Mouse (Mus musculus) mouse trophoblast stem cell (cell line): ENCODE data around the gene Ssbp2.

Experiments used
- in situ Hi-C, 2 experiments: fragments of 300-500 bp; cut with MseI, MboI; formaldehyde crosslinking; loops; 2 replicates in 1 of 2; 3 replicates in 1 of 2; pipeline ENCODE4 v1.15.1; 2025

The Ssbp2 gene

GRCm38 (mm10) chr13:91724211-91724610 lies 264.1 kb downstream of the Ssbp2 start:
- in situ Hi-C loops, result no loop called here

- in situ Hi-C loops, result no loop called here
These were observed 265.0 kb downstream of the Ssbp2 start for GRCm38 (mm10) chr13:91725130-91725529.

GRCm38 (mm10) chr13:91727899-91728298 lies 267.8 kb downstream of the Ssbp2 start:
- in situ Hi-C loops, result no loop called here

GRCm38 (mm10) chr13:91737191-91737590 lies 277.1 kb downstream of the Ssbp2 start:
- in situ Hi-C loops, result no loop called here

- in situ Hi-C loops, result no loop called here
These were observed 280.8 kb downstream of the Ssbp2 start for GRCm38 (mm10) chr13:91740851-91741250.

GRCm38 (mm10) chr13:91741280-91742047 lies 281.4 kb downstream of the Ssbp2 start, which contains the start of gene Acot12:
Acot12 (plus strand) TSS chr13:91741512.
- in situ Hi-C loops, result no loop called here

GRCm38 (mm10) chr13:91743180-91743579 lies 283.1 kb downstream of the Ssbp2 start:
- in situ Hi-C loops, result no loop called here

- in situ Hi-C loops, result no loop called here
These were observed 286.4 kb downstream of the Ssbp2 start for GRCm38 (mm10) chr13:91746470-91746869.

GRCm38 (mm10) chr13:91748401-91748800 lies 288.3 kb downstream of the Ssbp2 start:
- in situ Hi-C loops, result no loop called here

GRCm38 (mm10) chr13:91749981-91750380 lies 289.9 kb downstream of the Ssbp2 start:
- in situ Hi-C loops, result no loop called here
